Mouse (Mus musculus) embryo, embryonic 11 days (tissue): ENCODE results near the gene Wnt7b.

Experiments
- DNase-seq: peaks from one replicate; pipeline ENCODE4 v3.0.0-alpha.2; 2015

Wnt7b gene

GRCm38 (mm10) chr15:85568402-85568801 lies 13.9 kb downstream of the Wnt7b start:
- DNase-seq: no peak

- no peak for DNase-seq
Measured at GRCm38 (mm10) chr15:85564966-85565365, 17.3 kb downstream of the Wnt7b start.

DNA sequence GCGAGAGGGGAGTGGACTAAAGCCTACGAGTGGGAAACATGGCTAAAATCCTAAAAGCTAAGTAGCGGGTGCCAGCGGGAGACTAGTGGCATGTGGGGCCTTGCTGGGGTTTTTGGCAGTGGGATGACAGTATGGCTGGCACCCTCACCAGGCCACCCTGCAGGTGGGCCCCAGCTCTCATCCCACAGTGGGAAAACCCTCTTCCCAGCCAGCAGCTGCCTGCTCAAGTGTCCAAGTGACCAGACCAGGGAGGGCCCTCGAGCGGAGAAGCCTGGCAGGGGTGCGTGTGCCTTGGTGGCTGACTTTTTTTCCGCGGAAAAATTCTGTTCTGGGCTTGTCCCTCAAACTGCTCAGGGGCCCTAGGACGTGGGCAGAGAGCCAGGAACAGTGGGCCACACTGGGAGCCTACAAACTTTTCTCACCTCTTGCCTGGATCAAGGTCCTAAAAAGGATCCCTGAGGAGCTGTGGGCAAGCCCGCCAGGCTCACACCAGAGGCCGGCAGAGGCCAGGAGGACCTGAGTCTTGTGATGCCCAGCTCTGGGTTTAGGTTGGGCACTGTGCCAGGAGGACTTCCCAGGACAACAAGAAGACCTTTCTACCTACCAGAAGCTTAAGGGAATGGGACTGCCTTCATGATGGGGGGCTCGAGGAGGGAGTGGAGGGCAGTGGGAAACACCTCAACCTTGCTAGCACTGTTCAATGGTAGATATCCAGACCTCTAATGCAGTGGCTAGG lies 18.1 kb downstream of the Wnt7b start:
- no peak for DNase-seq

- DNase-seq: no peak
Measured at GRCm38 (mm10) chr15:85561953-85562352, 20.3 kb downstream of the Wnt7b start.

DNA sequence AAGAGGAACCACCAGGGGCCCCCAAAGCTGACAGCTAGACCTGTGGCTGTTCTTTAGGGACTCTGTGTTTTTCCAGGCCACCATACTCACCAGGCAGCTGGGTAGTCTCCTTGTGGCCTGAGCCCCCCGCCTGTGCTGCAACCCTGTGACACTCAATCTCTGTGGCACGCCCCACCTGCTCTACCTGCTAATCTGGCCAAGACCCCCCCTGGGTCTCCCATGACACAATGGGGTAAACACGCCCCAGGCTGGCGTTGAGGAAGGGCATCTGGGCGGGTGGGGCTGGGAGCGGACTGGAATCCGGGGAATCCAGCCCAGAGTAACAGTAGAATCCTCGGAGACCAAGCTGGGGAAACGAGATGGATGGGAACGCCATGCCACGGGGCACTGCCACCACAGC lies 21.4 kb downstream of the Wnt7b start:
- no peak for DNase-seq

GRCm38 (mm10) chr15:85558840-85559540 lies 23.3 kb downstream of the Wnt7b start:
- DNase-seq: no peak

DNA sequence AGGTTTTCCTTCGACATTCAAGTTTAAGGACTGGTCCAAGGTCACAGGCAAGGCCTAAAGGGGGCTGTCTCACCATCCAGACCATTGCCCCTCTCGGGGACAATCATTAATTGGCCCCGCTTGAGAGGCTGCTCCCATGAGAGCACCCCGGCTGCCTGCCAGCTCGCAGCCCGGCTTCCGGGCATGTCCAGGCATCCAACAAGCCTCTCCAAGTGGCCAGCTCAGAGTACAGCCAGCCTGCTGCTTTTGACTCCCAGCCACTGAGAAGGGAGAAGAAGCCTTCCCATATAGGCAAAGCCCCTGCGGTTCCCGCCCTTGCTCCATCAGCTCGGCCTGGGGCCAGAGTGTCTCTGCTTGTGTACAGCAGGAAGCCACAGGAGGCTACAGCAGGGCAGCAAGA lies 26.5 kb downstream of the Wnt7b start:
- DNase-seq: no peak

GRCm38 (mm10) chr15:85553421-85553820 lies 28.9 kb downstream of the Wnt7b start:
- DNase-seq: no peak

GRCm38 (mm10) chr15:85546500-85546899 lies 35.8 kb downstream of the Wnt7b start:
- DNase-seq: no peak

DNA sequence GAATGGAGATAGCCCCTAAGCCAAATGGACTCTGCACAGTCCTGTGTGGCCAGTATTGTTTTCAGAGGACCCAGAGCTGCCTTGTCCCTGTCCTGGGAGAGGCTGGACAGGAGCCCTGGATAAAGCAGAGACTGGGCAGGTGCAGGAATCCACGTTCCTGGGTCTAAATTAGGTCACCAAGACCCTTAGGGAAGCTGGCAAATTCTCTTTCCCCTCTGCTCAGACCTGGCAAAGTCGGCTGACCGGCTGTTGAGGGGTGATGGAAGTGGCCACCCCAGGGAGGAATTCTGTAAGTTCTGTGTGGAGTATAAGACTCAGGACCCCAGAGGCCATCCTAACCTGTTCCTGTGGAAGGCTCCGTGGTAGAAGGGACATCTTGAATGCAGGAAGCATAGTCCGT lies 36.9 kb downstream of the Wnt7b start:
- no peak for DNase-seq

DNA sequence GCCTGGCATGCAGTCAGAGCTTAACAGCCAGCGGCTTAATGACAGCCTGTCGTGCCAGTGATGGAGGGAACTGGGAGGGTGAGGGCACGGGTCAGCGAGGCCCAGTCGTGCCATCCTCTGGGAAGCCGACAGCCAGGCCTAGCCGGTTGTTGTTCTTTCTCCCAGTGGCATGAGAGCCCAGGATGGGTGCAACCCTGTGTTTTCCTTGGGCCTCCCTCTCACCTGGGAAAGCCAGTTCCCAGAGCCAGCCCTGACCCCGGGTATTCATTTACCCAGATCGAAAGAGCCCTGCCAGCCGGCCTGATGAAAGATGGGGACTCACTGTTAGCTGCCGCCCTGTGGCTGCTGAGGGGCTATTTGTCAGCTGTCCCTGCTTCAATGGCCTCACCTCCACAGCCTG lies 44.1 kb downstream of the Wnt7b start:
- peak; percentile 40 for DNase-seq

GRCm38 (mm10) chr15:85537151-85537550 lies 45.1 kb downstream of the Wnt7b start:
- no peak for DNase-seq

- DNase-seq: no peak
Measured at GRCm38 (mm10) chr15:85534646-85535045, 47.6 kb downstream of the Wnt7b start.

DNA sequence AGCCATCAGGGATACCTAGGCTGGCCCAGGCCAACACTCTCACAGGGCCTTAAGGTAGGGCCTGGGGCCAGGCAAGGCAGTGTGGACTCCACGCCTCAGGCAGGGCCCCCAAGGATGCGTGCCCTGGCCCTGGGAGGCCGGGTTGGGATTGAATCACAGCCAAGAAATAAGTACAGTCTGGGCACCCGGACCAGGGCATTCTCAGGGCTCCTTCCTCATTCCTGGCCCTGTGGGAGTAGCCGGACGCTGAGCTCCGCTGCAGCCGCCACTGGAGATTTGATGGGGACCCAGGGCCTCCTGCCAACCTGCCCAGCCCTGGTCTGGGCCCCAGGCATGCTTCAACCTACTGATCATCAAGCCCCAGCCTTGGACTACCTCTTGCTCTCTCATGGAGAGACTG lies 48.1 kb downstream of the Wnt7b start:
- no peak for DNase-seq

GRCm38 (mm10) chr15:85532063-85532462 lies 50.2 kb downstream of the Wnt7b start:
- no peak for DNase-seq

DNA sequence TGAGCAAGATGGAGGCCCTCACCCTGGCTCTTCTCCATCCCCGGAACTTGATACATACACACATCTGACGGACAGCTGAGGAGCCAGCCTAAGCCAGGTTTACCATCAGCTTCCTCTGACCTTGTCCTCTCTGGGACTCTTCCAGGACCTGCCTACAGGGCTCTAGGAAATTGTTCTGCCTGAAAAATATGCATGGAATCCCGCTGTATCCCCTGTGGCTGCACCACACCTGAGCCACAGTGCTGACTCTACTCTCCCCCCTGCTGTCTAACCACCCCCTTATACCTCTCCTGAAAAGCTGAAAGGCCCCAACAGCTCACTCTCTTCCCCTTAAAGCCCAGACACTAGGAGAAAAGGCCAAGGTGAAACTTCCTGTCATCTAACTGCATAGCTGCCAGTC lies 52.4 kb downstream of the Wnt7b start:
- no peak for DNase-seq

DNA sequence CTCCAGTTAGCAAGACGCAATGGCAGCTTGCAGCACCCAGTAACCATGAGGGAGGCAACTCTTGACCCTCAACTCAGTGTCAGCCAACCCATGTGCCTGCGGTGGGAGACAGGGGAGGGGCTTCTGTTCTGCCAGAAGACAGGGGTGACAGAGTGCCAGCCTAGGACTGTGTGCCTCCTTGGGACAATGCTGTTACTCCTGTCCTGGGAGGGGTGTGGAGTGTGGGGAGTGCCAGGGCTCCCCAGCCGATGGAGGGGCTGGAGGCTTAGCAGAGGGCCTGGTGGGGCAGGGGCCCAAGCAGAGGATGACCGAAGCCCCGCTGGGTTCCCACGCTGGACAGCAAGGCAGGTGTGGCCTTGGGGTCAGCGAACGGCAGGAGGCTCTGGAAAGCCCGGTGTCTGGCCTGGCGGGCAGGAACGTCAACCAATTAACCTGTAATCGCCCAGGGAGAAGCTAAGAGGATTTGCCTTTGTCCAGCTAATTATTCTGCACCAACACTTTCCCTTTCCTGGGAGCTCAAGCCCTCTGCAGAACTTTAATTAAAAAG lies 57.8 kb downstream of the Wnt7b start:
- no peak for DNase-seq

DNA sequence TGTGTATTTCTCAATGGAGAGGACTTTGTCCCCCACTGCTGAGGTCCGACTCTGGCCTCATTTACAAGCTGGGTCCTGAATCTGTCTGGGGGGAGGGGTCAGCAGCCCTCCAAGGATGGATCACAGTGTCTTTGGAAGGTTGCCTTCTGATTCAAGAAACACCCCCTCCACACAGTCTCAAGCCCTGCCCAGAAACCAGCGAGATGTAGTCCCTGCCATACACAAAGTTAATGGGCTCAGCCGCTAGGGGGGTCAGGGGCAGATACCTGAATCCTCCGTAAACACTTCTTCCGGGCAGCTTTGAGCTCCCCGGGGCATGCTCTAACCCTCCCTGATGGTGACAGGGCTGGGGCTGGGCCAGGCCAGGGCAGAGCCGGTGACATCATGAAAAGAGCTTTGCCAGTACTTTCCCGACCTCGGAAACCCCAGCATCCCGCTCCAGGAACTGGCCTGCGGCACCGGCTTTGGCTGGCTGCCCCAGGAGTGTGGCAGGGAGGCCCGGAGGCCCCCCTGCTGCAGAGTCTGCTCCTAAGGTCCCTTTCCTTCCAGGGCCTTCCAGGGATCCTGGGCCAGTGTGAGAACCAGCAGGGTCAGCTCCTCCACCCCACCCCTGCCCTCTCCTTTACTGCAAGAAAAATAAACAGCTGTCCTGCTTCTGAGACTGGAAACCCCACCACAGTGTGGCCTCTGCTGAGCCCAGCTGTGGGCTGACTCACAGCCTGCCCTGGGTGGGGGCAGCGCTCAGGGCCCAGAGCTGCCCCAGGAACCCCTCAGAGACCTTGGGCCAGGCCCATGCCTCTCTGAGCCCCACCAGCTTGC lies 58.9 kb downstream of the Wnt7b start:
- peak; percentile 59 for DNase-seq

GRCm38 (mm10) chr15:85519438-85519837 lies 62.8 kb downstream of the Wnt7b start:
- no peak for DNase-seq

GRCm38 (mm10) chr15:85507370-85508014 lies 74.8 kb downstream of the Wnt7b start:
- peak; percentile 82 for DNase-seq

DNA sequence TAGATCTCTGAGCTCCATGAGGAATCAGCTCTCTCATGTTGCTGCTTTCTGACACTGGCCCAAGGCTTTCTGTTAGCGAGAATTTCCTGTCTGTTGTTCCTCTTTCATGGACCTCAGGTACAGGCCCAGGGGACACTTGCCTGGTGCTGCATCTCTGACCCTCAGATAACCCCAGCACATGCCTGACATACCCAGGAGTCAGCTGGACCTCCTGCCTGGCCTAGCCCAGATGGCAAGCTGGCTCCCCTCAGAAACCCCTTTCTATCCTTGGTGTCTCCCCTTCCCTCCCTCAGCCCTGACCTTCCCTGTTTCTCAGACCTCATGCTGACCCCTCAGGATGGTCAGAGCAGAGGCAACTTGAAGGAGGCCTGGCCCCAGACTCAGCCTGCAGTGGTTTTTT lies 75.6 kb downstream of the Wnt7b start:
- no peak for DNase-seq

DNA sequence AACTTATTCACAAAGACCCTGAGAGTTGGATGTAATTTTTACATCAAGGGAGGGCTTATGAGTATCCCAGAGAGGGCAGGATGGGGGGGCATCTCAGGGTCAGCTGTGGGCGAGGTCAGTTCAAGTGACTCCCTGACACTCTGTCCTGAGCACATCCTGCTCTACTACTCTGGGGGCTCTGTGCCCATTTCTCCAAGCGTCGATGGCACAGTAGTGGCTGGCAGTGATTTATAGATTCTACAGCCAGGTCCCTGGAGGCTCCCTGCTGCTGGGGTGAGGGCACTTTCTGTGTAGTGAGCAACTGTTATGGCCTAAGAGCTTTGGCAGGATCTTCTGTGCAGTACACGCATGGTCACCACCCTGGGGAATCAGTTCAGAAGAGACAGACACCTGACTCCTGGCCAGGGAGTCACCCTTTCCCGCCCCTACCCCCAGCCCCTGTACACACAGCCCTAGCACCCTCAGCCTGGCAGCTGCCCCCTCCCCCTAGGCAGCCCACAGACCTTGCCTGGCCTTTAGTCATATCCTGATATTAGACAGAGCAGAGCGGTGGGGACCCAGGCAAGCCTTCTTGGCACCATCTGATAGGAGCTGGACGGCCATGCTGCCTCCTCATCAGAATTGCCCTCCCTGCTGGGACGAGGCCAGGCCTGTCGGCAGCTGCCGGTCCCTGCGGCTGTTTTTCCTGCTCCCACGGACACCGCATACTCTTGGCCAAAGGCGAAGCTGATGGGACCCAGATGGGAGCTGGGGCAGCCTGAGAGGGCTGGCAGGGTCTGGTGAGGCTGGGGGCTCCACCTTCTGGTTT lies 77.0 kb downstream of the Wnt7b start:
- no peak for DNase-seq
